Mouse (Mus musculus) ovary, adult 18-20 months (tissue): ENCODE data around the gene Gm8453.
"Not testable (repeated sequence)": the region's sequence is repeated elsewhere in the genome, so short reads cannot be mapped to it uniquely, and the experiment has no call there.

Experiments used
- DNase-seq: peaks from one replicate; pipeline ENCODE4 v3.0.0; 2022; ENCODE audit warnings: low spot score, mixed read lengths

Gm8453 gene

GRCm38 (mm10) chr7:22229384-22229783 is at the start of gene Gm8453:
Gene Gm8453 (minus strand): TSS chr7:22229484.
- DNase-seq, result not testable (repeated sequence)

- not testable (repeated sequence) for DNase-seq
Measured at GRCm38 (mm10) chr7:22201164-22201563, 28.1 kb downstream of the Gm8453 start, which contains the start of gene Gm8653. Gene Gm8653 (minus strand): TSS chr7:22201264.

GRCm38 (mm10) chr7:22189077-22189476 is 40.2 kb downstream of the Gm8453 start, which contains the start of gene Vmn1r143:
Gene Vmn1r143 (plus strand): TSS chr7:22189377.
- DNase-seq, result not testable (repeated sequence)
